Mouse (Mus musculus) neural tube, embryonic 12.5 days (tissue): ENCODE data around the gene Nr2e1. TPM values are rescaled to one million over a fixed set of nuclear protein-coding genes. Genes with fewer than 3 reads are reported as not detected.

Experiments
- ATAC-seq: fragments of 200-750 bp; cut with Nextera tagmentation; 2 replicates; pipeline ENCODE4 v1.8.0; 2017; ENCODE audit warnings: low read depth, mild to moderate bottlenecking, moderate TSS enrichment, moderate library complexity; ENCODE audit not compliant: low FRiP score
- H3K27ac ChIP-seq: fragments of 300-500 bp; sonication (generic); 2 replicates; pipeline ENCODE4 v1.5.1; 2016
- H3K27me3 ChIP-seq: fragments of 300-500 bp; sonication (generic); replicated peaks from 2 replicates; pipeline ENCODE4 v1.6.1; 2016; ENCODE audit warnings: mild to moderate bottlenecking
- H3K36me3 ChIP-seq: fragments of 300-500 bp; sonication (generic); 2 replicates; pipeline ENCODE4 v1.6.1; 2016; ENCODE audit warnings: mild to moderate bottlenecking
- H3K4me1 ChIP-seq: fragments of 300-500 bp; sonication (generic); 2 replicates; pipeline ENCODE4 v1.6.1; 2016
- H3K4me2 ChIP-seq: fragments of 300-500 bp; sonication (generic); replicated peaks from 2 replicates; pipeline ENCODE4 v1.6.1; 2016; ENCODE audit warnings: mild to moderate bottlenecking
- H3K4me3 ChIP-seq: fragments of 300-500 bp; sonication (generic); 2 replicates; pipeline ENCODE4 v1.5.1; 2016
- H3K9ac ChIP-seq: fragments of 300-500 bp; sonication (generic); 2 replicates; pipeline ENCODE4 v1.6.1; 2016; ENCODE audit warnings: mild to moderate bottlenecking
- H3K9me3 ChIP-seq: fragments of 300-500 bp; sonication (generic); 2 replicates; pipeline ENCODE4 v1.6.1; 2016; ENCODE audit warnings: mild to moderate bottlenecking
- WGBS: fragments of 180-500 bp; shearing (Covaris S2); methylation state at CpG from one replicate; pipeline ENCODE4 v1.1.7; 2016; 5-methylcytosine and 5-hydroxymethylcytosine counted together
- polyA plus RNA-seq: library from polyadenylated mRNA; unstranded; fragments of >200 nt; fragmentation: Nextera tagmentation; extraction: Ambion mirVana; gene quantifications from 2 replicates; pipeline ENCODE4 v1.2.1, GENCODE M21; 2016

Nr2e1 gene
- polyA plus RNA-seq, 1 experiment from 2014 or later = not detected

DNA sequence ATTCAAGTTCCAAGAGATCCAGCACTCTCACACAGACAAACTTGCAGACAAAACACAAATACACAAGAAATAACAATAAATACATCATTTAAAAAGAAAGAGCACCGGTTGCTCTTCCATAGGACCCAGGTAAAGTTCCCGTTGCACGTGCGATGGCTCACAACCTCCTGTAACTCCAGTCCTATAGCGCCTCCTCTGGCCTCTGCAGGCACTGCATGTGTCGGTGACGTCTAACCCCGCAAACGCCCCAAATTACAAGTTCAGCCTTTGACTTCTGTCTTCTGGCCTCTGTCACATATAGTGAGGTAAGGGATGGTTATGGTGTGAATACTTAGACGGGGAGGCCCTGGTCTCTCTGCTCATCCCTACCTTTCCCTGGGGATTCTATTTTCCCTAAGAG lies 18.1 kb upstream of the Nr2e1 start:
- Histone ChIP-seq H3K4me3 (no peak overlapping the region), H3K9ac (no peak overlapping the region), H3K4me1 (no peaks in the 10 kb centered on the region), H3K4me2 (no peak overlapping the region), H3K27ac (no peak overlapping the region), H3K9me3 (peaks cover 4% of the 10 kb centered on the region; the same call in 1 of the 2 replicates), H3K27me3 (peaks cover 22% of the 10 kb centered on the region), H3K36me3 (no peaks in the 10 kb centered on the region)
- 19% methylated on average over 10 of the region's 10 CpGs for WGBS
- ATAC-seq = no peak

- no peaks in the 10 kb centered on the region for H3K9me3 ChIP-seq
- no peaks in the 10 kb centered on the region for H3K4me1 ChIP-seq
- ATAC-seq = no peak
- H3K4me2 ChIP-seq = no peak overlapping the region
- no peak overlapping the region for H3K27ac ChIP-seq
- H3K27me3 ChIP-seq = peaks cover 45% of the 10 kb centered on the region
- H3K9ac ChIP-seq = no peak overlapping the region
- no peaks in the 10 kb centered on the region for H3K36me3 ChIP-seq
- no peak overlapping the region for H3K4me3 ChIP-seq
- WGBS = 86% methylated on average over 8 of the region's 8 CpGs
Observed at GRCm38 (mm10) chr10:42598615-42599014, 15.2 kb upstream of the Nr2e1 start.

- no peak for ATAC-seq
- Histone ChIP-seq H3K4me2 (no peak overlapping the region), H3K4me1 (peaks cover 10% of the 10 kb centered on the region), H3K27ac (no peak overlapping the region), H3K4me3 (no peak overlapping the region), H3K9me3 (no peaks in the 10 kb centered on the region), H3K36me3 (no peaks in the 10 kb centered on the region), H3K27me3 (peaks cover 84% of the 10 kb centered on the region), H3K9ac (no peak overlapping the region)
- WGBS = 11% methylated on average over 7 of the region's 7 CpGs
Observed at GRCm38 (mm10) chr10:42593201-42593600, 9.8 kb upstream of the Nr2e1 start.

GRCm38 (mm10) chr10:42591993-42592686 lies 8.7 kb upstream of the Nr2e1 start:
- Histone ChIP-seq H3K4me3 (peak overlapping the region; percentile 19), H3K9me3 (no peaks in the 10 kb centered on the region), H3K4me1 (peaks cover 10% of the 10 kb centered on the region), H3K36me3 (no peaks in the 10 kb centered on the region), H3K27ac (no peak overlapping the region), H3K9ac (no peak overlapping the region), H3K27me3 (peaks cover 94% of the 10 kb centered on the region), H3K4me2 (peak overlapping the region; percentile 55)
- WGBS = under 1% methylated on average over 25 of the region's 25 CpGs
- 0 out of 2 replicates have a peak, but pooled peaks have one; percentile 35 for ATAC-seq

- under 1% methylated on average over 67 of the region's 67 CpGs for WGBS
Observed at GRCm38 (mm10) chr10:42591185-42591992, 8.0 kb upstream of the Nr2e1 start.

GRCm38 (mm10) chr10:42590261-42591184 lies 7.1 kb upstream of the Nr2e1 start:
- ATAC-seq = no peak
- Histone ChIP-seq H3K9me3 (no peaks in the 10 kb centered on the region), H3K36me3 (no peaks in the 10 kb centered on the region), H3K4me1 (peaks cover 10% of the 10 kb centered on the region), H3K4me3 (no peak overlapping the region), H3K4me2 (peak overlapping the region; percentile 55), H3K9ac (no peak overlapping the region), H3K27ac (no peak overlapping the region), H3K27me3 (peaks cover 99% of the 10 kb centered on the region)
- under 1% methylated on average over 19 of the region's 19 CpGs for WGBS

More at GRCm38 (mm10) chr10:42591185-42591992, 8.0 kb upstream of the Nr2e1 start:
- peak; percentile 73; the same call in 1 of the 2 replicates for ATAC-seq
- no peaks in the 10 kb centered on the region for H3K36me3 ChIP-seq
- H3K27ac ChIP-seq = no peak overlapping the region
- peak overlapping the region; percentile 55 for H3K4me2 ChIP-seq
- H3K27me3 ChIP-seq = peaks cover 96% of the 10 kb centered on the region
- peaks cover 10% of the 10 kb centered on the region for H3K4me1 ChIP-seq
- H3K4me3 ChIP-seq = peak overlapping the region; percentile 19
- H3K9me3 ChIP-seq = no peaks in the 10 kb centered on the region
- H3K9ac ChIP-seq = no peak overlapping the region; the same call in 1 of the 2 replicates

DNA sequence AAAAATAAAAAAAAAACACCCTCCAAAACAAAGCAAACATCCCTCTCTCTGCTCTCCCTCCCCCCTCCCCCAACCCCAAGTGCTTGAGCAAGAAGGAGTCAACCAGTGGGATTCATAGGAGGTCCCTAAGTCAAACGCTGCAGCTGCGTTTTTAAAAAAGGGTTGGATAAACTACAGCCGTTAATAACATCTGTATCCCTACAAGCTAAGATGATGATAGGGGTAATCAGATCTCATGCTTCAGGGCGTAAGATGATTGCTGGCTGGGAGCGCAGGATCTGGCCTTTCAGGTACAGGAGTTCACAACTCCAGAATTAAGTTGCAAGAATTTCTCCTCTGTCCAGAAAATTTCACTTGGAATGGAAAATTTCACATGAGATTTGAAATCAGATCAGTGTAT lies 6.1 kb upstream of the Nr2e1 start:
- ATAC-seq = no peak
- no peak overlapping the region for H3K4me3 ChIP-seq
- H3K9ac ChIP-seq = no peak overlapping the region
- peaks cover 11% of the 10 kb centered on the region for H3K4me1 ChIP-seq
- H3K27ac ChIP-seq = no peak overlapping the region
- peaks cover 99% of the 10 kb centered on the region for H3K27me3 ChIP-seq
- no peaks in the 10 kb centered on the region for H3K36me3 ChIP-seq
- no peaks in the 10 kb centered on the region for H3K9me3 ChIP-seq
- 3% methylated on average over 5 of the region's 5 CpGs for WGBS
- H3K4me2 ChIP-seq = no peak overlapping the region

GRCm38 (mm10) chr10:42587961-42588750 lies 4.7 kb upstream of the Nr2e1 start:
- Histone ChIP-seq H3K4me3 (no peak overlapping the region), H3K36me3 (no peaks in the 10 kb centered on the region), H3K9ac (no peak overlapping the region), H3K27me3 (peaks cover 99% of the 10 kb centered on the region), H3K9me3 (no peaks in the 10 kb centered on the region), H3K4me1 (peaks cover 18% of the 10 kb centered on the region), H3K27ac (no peak overlapping the region), H3K4me2 (no peak overlapping the region)
- ATAC-seq = no peak
- 3% methylated on average over 8 of the region's 8 CpGs for WGBS

DNA sequence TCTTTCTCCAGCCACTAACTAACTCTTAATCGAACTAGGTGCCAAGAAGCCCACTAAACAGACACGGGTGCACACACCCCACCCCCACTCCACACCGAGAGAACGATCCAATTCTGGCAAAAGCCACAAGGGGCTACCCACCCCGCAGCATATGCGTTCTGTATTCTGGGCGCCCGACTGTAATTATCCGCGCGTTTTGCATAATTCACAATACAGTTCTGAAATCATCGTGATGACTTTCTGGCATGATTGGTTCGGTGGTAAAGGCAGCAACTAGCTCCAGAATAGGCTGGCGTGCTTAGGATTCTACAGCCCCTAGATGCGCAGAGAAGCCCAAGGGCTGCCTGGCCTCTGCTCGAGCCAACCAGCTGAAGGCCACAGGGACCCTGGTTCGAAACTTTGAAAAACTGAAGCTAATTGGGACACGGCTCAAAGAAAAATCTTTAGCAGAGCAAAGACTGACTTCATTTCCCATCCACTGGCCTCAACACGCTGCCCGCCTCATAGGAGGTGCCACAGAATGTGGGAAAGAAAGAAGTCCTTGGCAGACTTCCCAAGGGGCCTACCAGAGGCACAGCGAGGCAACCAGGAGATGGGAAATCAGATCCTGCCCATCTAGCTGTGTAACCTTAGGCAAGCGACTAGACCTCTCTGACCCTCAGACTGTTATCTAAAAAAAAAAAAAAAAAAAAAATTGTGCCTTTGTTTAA lies 2.3 kb upstream of the Nr2e1 start:
- Histone ChIP-seq H3K27me3 (peaks cover 97% of the 10 kb centered on the region), H3K36me3 (no peaks in the 10 kb centered on the region), H3K4me3 (no peak overlapping the region), H3K4me1 (peaks cover 8% of the 10 kb centered on the region), H3K9me3 (no peaks in the 10 kb centered on the region), H3K27ac (no peak overlapping the region), H3K4me2 (no peak overlapping the region), H3K9ac (no peak overlapping the region)
- no peak for ATAC-seq
- 3% methylated on average over 22 of the region's 22 CpGs for WGBS

GRCm38 (mm10) chr10:42585156-42585555 lies 1.7 kb upstream of the Nr2e1 start:
- no peak overlapping the region for H3K27ac ChIP-seq
- no peak overlapping the region for H3K9ac ChIP-seq
- H3K36me3 ChIP-seq = no peaks in the 10 kb centered on the region
- H3K4me2 ChIP-seq = no peak overlapping the region
- H3K4me3 ChIP-seq = no peak overlapping the region
- peaks cover 98% of the 10 kb centered on the region for H3K27me3 ChIP-seq
- no peak for ATAC-seq
- no peaks in the 10 kb centered on the region for H3K9me3 ChIP-seq
- WGBS = under 1% methylated on average over 8 of the region's 8 CpGs
- peaks cover 8% of the 10 kb centered on the region for H3K4me1 ChIP-seq
